Mouse (Mus musculus): Measurements from ENCODE around the gene Lyl1.

The Lyl1 gene

GRCm38 (mm10) chr8:84700941-84701911, at the start of gene Lyl1:
Lyl1 (plus strand) TSS chr8:84701457.
- no peak for ATAC-seq (ENCODE audit: low TSS enrichment)

- no peak for ATAC-seq (ENCODE audit: low TSS enrichment)
Observed at GRCm38 (mm10) chr8:84653092-84653631, 48.1 kb upstream of the Lyl1 start.

- no peak for ATAC-seq (ENCODE audit: low TSS enrichment)
Observed at GRCm38 (mm10) chr8:84654597-84654996, 46.7 kb upstream of the Lyl1 start.

- no peak for ATAC-seq (ENCODE audit: low TSS enrichment)
Observed at GRCm38 (mm10) chr8:84655336-84656190, 45.7 kb upstream of the Lyl1 start.

- ATAC-seq (ENCODE audit: low TSS enrichment) = no peak
Observed at GRCm38 (mm10) chr8:84656191-84656525, 45.1 kb upstream of the Lyl1 start.

- ATAC-seq (ENCODE audit: low TSS enrichment) = no peak
Observed at GRCm38 (mm10) chr8:84656641-84657126, 44.6 kb upstream of the Lyl1 start.

- ATAC-seq (ENCODE audit: low TSS enrichment) = no peak
Observed at GRCm38 (mm10) chr8:84657203-84657602, 44.1 kb upstream of the Lyl1 start.

- ATAC-seq (ENCODE audit: low TSS enrichment) = no peak
Observed at GRCm38 (mm10) chr8:84657680-84658079, 43.6 kb upstream of the Lyl1 start.

- ATAC-seq (ENCODE audit: low TSS enrichment) = no peak
Observed at GRCm38 (mm10) chr8:84658951-84659350, 42.3 kb upstream of the Lyl1 start.

GRCm38 (mm10) chr8:84659936-84660818, 41.1 kb upstream of the Lyl1 start:
- no peak for ATAC-seq (ENCODE audit: low TSS enrichment)

- ATAC-seq (ENCODE audit: low TSS enrichment) = no peak
Observed at GRCm38 (mm10) chr8:84660819-84661457, 40.3 kb upstream of the Lyl1 start.

- ATAC-seq (ENCODE audit: low TSS enrichment) = no peak
Observed at GRCm38 (mm10) chr8:84661458-84661871, 39.8 kb upstream of the Lyl1 start.

- 0 out of 2 replicates have a peak, but pooled peaks have one; percentile 0 for ATAC-seq (ENCODE audit: low TSS enrichment)
Observed at GRCm38 (mm10) chr8:84661961-84662571, 39.2 kb upstream of the Lyl1 start.

- peak; percentile 64 for ATAC-seq (ENCODE audit: low TSS enrichment)
Observed at GRCm38 (mm10) chr8:84662581-84663065, 38.6 kb upstream of the Lyl1 start, which contains the start of gene Ier2. Ier2 (minus strand) TSS chr8:84662852.

- peak; percentile 62 for ATAC-seq (ENCODE audit: low TSS enrichment)
Observed at GRCm38 (mm10) chr8:84663483-84664327, 37.6 kb upstream of the Lyl1 start.

GRCm38 (mm10) chr8:84664566-84665384, 36.5 kb upstream of the Lyl1 start:
- peak; percentile 58 for ATAC-seq (ENCODE audit: low TSS enrichment)

GRCm38 (mm10) chr8:84665385-84665893, 35.8 kb upstream of the Lyl1 start:
- ATAC-seq (ENCODE audit: low TSS enrichment) = 0 out of 2 replicates have a peak, but pooled peaks have one; percentile 2

- ATAC-seq (ENCODE audit: low TSS enrichment) = no peak
Observed at GRCm38 (mm10) chr8:84668081-84668480, 33.2 kb upstream of the Lyl1 start.

Measured in frontal cortex, adult (tissue).